Mouse (Mus musculus) thymus, adult 2 months (tissue): Measurements from ENCODE around the gene Slc41a3. TPM values are rescaled to one million over a fixed set of nuclear protein-coding genes. Genes with fewer than 3 reads are reported as not detected.

Experiments
- DNase-seq: peaks from one replicate; pipeline ENCODE4 v3.0.0; 2021
- H3K27ac ChIP-seq: fragments of 200-500 bp; 2 replicates; pipeline ENCODE4 v1.5.1; 2012; ENCODE audit warnings: low read length, control low read depth; ENCODE audit not compliant: control insufficient read depth, insufficient read depth
- H3K27me3 ChIP-seq: fragments of 200-500 bp; 2 replicates; pipeline ENCODE4 v1.6.1; 2012; ENCODE audit warnings: mild to moderate bottlenecking, low read length, moderate library complexity, mixed read lengths; ENCODE audit not compliant: control insufficient read depth, insufficient read depth
- H3K36me3 ChIP-seq: fragments of 200-500 bp; 2 replicates; pipeline ENCODE4 v1.6.1; 2012; ENCODE audit warnings: mild to moderate bottlenecking, low read length, moderate library complexity; ENCODE audit not compliant: control insufficient read depth, insufficient read depth
- H3K4me1 ChIP-seq: fragments of 200-500 bp; replicated peaks from 2 replicates; pipeline ENCODE4 v1.6.1; 2012; ENCODE audit warnings: low read length; ENCODE audit not compliant: control insufficient read depth, insufficient read depth
- H3K4me3 ChIP-seq: fragments of 200-500 bp; 2 replicates; pipeline ENCODE4 v1.5.1; 2012; ENCODE audit warnings: mild to moderate bottlenecking, low read length, control low read depth, moderate library complexity; ENCODE audit not compliant: control insufficient read depth, insufficient read depth
- CTCF ChIP-seq: fragments of 200-500 bp; IDR thresholded peaks from 2 replicates; pipeline ENCODE4 v1.5.1; 2012; ENCODE audit warnings: mild to moderate bottlenecking, control low read depth, low read length, moderate library complexity, borderline replicate concordance; ENCODE audit not compliant: control insufficient read depth, poor library complexity, insufficient read depth; ENCODE audit errors: extremely low read depth
- POLR2A ChIP-seq: fragments of 200-500 bp; IDR thresholded peaks from 2 replicates; pipeline ENCODE4 v1.6.1; 2012; ENCODE audit warnings: mild to moderate bottlenecking, low read length, control low read depth, moderate library complexity; ENCODE audit not compliant: control insufficient read depth, poor library complexity, insufficient read depth; ENCODE audit errors: extremely low read depth
- WGBS: fragments of 180-500 bp; shearing (Covaris S2); methylation state at CpG from one replicate; pipeline ENCODE4 v1.1.7; 2018; 5-methylcytosine and 5-hydroxymethylcytosine counted together
- polyA plus RNA-seq: library from polyadenylated mRNA; depleted of rRNA; stranded (reverse); fragments of >200 nt; gene quantifications from 2 replicates; pipeline ENCODE4 v1.2.3, GENCODE M21; 2012

The Slc41a3 gene
- polyA plus RNA-seq, 1 experiment = 12.3 TPM

- H3K4me1 ChIP-seq = peaks cover 17% of the 10 kb centered on the region
- TF ChIP-seq CTCF = peak; percentile 89
- no peak for TF ChIP-seq POLR2A
- H3K4me3 ChIP-seq = no peak overlapping the region
- no peak overlapping the region for H3K27ac ChIP-seq
- peak; percentile 76 for DNase-seq
- no peaks in the 10 kb centered on the region for H3K27me3 ChIP-seq
- WGBS = 33% methylated on average over 7 of the region's 7 CpGs
- H3K36me3 ChIP-seq = no peaks in the 10 kb centered on the region
Observed at GRCm38 (mm10) chr6:90606538-90606937, 2.0 kb downstream of the Slc41a3 start.

- peak; percentile 80; the same call in 1 of the 2 replicates for TF ChIP-seq CTCF
- TF ChIP-seq POLR2A = no peak
- Histone ChIP-seq H3K36me3 (no peaks in the 10 kb centered on the region), H3K4me3 (no peak overlapping the region), H3K27ac (no peak overlapping the region), H3K27me3 (no peaks in the 10 kb centered on the region), H3K4me1 (peaks cover 17% of the 10 kb centered on the region)
- DNase-seq = peak; percentile 65
- WGBS = 17% methylated on average over 5 of the region's 5 CpGs
Observed at GRCm38 (mm10) chr6:90607196-90607595, 2.7 kb downstream of the Slc41a3 start.

- WGBS = 44% methylated on average over 6 of the region's 6 CpGs
- Histone ChIP-seq H3K36me3 (no peaks in the 10 kb centered on the region), H3K4me3 (no peak overlapping the region), H3K27me3 (no peaks in the 10 kb centered on the region), H3K4me1 (peaks cover 15% of the 10 kb centered on the region), H3K27ac (no peak overlapping the region)
- no peak for DNase-seq
- TF ChIP-seq POLR2A = no peak
- no peak for TF ChIP-seq CTCF
Observed at GRCm38 (mm10) chr6:90608186-90608585, 3.7 kb downstream of the Slc41a3 start.

GRCm38 (mm10) chr6:90610248-90610647, 5.7 kb downstream of the Slc41a3 start:
- no peak overlapping the region for H3K4me3 ChIP-seq
- H3K27ac ChIP-seq = no peak overlapping the region
- TF ChIP-seq POLR2A = no peak
- 94% methylated on average over 5 of the region's 5 CpGs for WGBS
- DNase-seq = no peak
- no peaks in the 10 kb centered on the region for H3K36me3 ChIP-seq
- peaks cover 12% of the 10 kb centered on the region for H3K4me1 ChIP-seq
- H3K27me3 ChIP-seq = no peaks in the 10 kb centered on the region

GRCm38 (mm10) chr6:90613277-90613676, 8.8 kb downstream of the Slc41a3 start:
- 48% methylated on average over 8 of the region's 8 CpGs for WGBS
- DNase-seq = no peak
- peaks cover 21% of the 10 kb centered on the region for H3K4me1 ChIP-seq

GRCm38 (mm10) chr6:90615362-90615761, 10.8 kb downstream of the Slc41a3 start:
- TF ChIP-seq CTCF (no peak), POLR2A (no peak)
- Histone ChIP-seq H3K4me1 (peaks cover 28% of the 10 kb centered on the region), H3K27me3 (no peaks in the 10 kb centered on the region), H3K4me3 (no peak overlapping the region), H3K36me3 (no peaks in the 10 kb centered on the region), H3K27ac (no peak overlapping the region)
- DNase-seq = no peak
- WGBS = 91% methylated on average over 7 of the region's 7 CpGs

More at GRCm38 (mm10) chr6:90613277-90613676, 8.8 kb downstream of the Slc41a3 start:
- no peaks in the 10 kb centered on the region for H3K27me3 ChIP-seq
- no peak overlapping the region for H3K4me3 ChIP-seq
- no peaks in the 10 kb centered on the region for H3K36me3 ChIP-seq
- H3K27ac ChIP-seq = no peak overlapping the region
- no peak for TF ChIP-seq POLR2A
- no peak for TF ChIP-seq CTCF

GRCm38 (mm10) chr6:90615991-90616390, 11.5 kb downstream of the Slc41a3 start:
- no peak for TF ChIP-seq CTCF
- no peak for TF ChIP-seq POLR2A
- H3K27me3 ChIP-seq = no peaks in the 10 kb centered on the region
- no peak for DNase-seq
- peaks cover 28% of the 10 kb centered on the region for H3K4me1 ChIP-seq
- WGBS = 96% methylated on average over 6 of the region's 6 CpGs
- no peak overlapping the region for H3K27ac ChIP-seq
- H3K36me3 ChIP-seq = no peaks in the 10 kb centered on the region
- no peak overlapping the region for H3K4me3 ChIP-seq
